Mouse (Mus musculus) CH12.LX (cell line): ENCODE results near the gene Apobec3. TPM values are rescaled to one million over a fixed set of nuclear protein-coding genes. Genes with fewer than 3 reads are reported as not detected.

Source experiments
- DNase-seq: peaks from one replicate; pipeline ENCODE4 v3.0.0-alpha.2; 2013; ENCODE audit errors: extremely low read depth
- H3K27ac ChIP-seq: 2 replicates; pipeline ENCODE4 v1.5.1; 2012; ENCODE audit warnings: low read depth, mild to moderate bottlenecking, control low read depth, moderate library complexity; ENCODE audit not compliant: insufficient read depth
- H3K27me3 ChIP-seq: replicated peaks from 2 replicates; pipeline ENCODE3; 2012; ENCODE audit warnings: inconsistent platforms
- H3K36me3 ChIP-seq, 2 experiments: replicated peaks in 1 of 2; 2 replicates each; pipeline versions ENCODE3 to v1.6.1; 2012; ENCODE audit warnings: inconsistent platforms in 1 of 2, low read length in 1 of 2, mild to moderate bottlenecking in 1 of 2, mixed read lengths in 1 of 2, moderate library complexity in 1 of 2; ENCODE audit not compliant: control insufficient read depth in 1 of 2, insufficient read depth in 1 of 2
- H3K4me1 ChIP-seq, 2 experiments: 2 replicates each; pipeline ENCODE4 v1.6.1; 2012; ENCODE audit warnings: inconsistent platforms in 1 of 2, moderate library complexity in 1 of 2; ENCODE audit not compliant: insufficient read depth in 2 of 2, control insufficient read depth in 1 of 2
- H3K4me2 ChIP-seq: 2 replicates; pipeline ENCODE4 v1.6.1; 2012; ENCODE audit warnings: low read depth, mild to moderate bottlenecking, control low read depth; ENCODE audit not compliant: poor library complexity, insufficient read depth, severe bottlenecking
- H3K4me3 ChIP-seq, 3 experiments: fragments of 150-350 bp in 1 of 3; sonication (generic) in 1 of 3; replicated peaks in 1 of 3; 2 replicates each; pipeline versions ENCODE3 to v1.5.1; 2011 to 2012; ENCODE audit warnings: low read depth in 2 of 3, low read length in 2 of 3, mild to moderate bottlenecking in 2 of 3, moderate library complexity in 2 of 3, control low read depth in 1 of 3, improper control_type of control experiment in 1 of 3, inconsistent platforms in 1 of 3, mixed read lengths in 1 of 3; ENCODE audit not compliant: poor library complexity in 1 of 3
- H3K79me2 ChIP-seq: replicated peaks from 2 replicates; pipeline ENCODE4 v1.6.1; 2012; ENCODE audit warnings: mild to moderate bottlenecking, moderate library complexity; ENCODE audit not compliant: control insufficient read depth, poor library complexity, insufficient read depth, severe bottlenecking; ENCODE audit errors: extremely low read depth
- H3K9ac ChIP-seq: 2 replicates; pipeline ENCODE4 v1.6.1; 2012; ENCODE audit warnings: low read depth, mild to moderate bottlenecking, control low read depth, moderate library complexity; ENCODE audit not compliant: insufficient read depth
- H3K9me3 ChIP-seq: replicated peaks from 2 replicates; pipeline ENCODE3; 2012; ENCODE audit warnings: low read length, inconsistent platforms, mixed read lengths
- BHLHE40 ChIP-seq: IDR thresholded peaks from 2 replicates; pipeline ENCODE4 v1.6.1; 2011; ENCODE audit warnings: mild to moderate bottlenecking, low read depth, low read length, improper control_type of control experiment
- CHD2 ChIP-seq: IDR thresholded peaks from 2 replicates; pipeline ENCODE4 v1.6.1; 2011; ENCODE audit warnings: low read length, improper control_type of control experiment
- E2F4 ChIP-seq: IDR thresholded peaks from 2 replicates; pipeline ENCODE4 v1.6.1; 2011; ENCODE audit warnings: low read depth, low read length, improper control_type of control experiment; ENCODE audit not compliant: insufficient replicate concordance
- ELF1 ChIP-seq: IDR thresholded peaks from 2 replicates; pipeline ENCODE4 v1.6.1; 2014; ENCODE audit warnings: low read depth, mild to moderate bottlenecking, inconsistent platforms, low read length, improper control_type of control experiment
- EP300 ChIP-seq: IDR thresholded peaks from 2 replicates; pipeline ENCODE4 v1.6.1; 2011; ENCODE audit warnings: low read length, improper control_type of control experiment
- GABPA ChIP-seq: IDR thresholded peaks from 2 replicates; pipeline ENCODE4 v1.6.1; 2012; ENCODE audit warnings: low read depth, low read length, improper control_type of control experiment, inconsistent platforms; ENCODE audit not compliant: insufficient replicate concordance
- HCFC1 ChIP-seq: IDR thresholded peaks from 2 replicates; pipeline ENCODE4 v1.6.1; 2012; ENCODE audit warnings: low read depth, mild to moderate bottlenecking, inconsistent platforms, low read length, improper control_type of control experiment
- JUN ChIP-seq: IDR thresholded peaks from 2 replicates; pipeline ENCODE4 v1.6.1; 2011; ENCODE audit warnings: low read depth, mild to moderate bottlenecking, low read length, improper control_type of control experiment, moderate library complexity; ENCODE audit not compliant: insufficient read depth
- KAT2A ChIP-seq: IDR thresholded peaks from 2 replicates; pipeline ENCODE4 v1.6.1; 2012; ENCODE audit warnings: low read length, improper control_type of control experiment, inconsistent platforms; ENCODE audit not compliant: insufficient replicate concordance
- MAFK ChIP-seq: IDR thresholded peaks from 2 replicates; pipeline ENCODE4 v1.6.1; 2011; ENCODE audit warnings: low read length, improper control_type of control experiment; ENCODE audit not compliant: insufficient replicate concordance
- MAX ChIP-seq: IDR thresholded peaks from 2 replicates; pipeline ENCODE4 v1.6.1; 2011; ENCODE audit warnings: low read length, improper control_type of control experiment
- MAZ ChIP-seq: IDR thresholded peaks from 2 replicates; pipeline ENCODE4 v1.6.1; 2012; ENCODE audit warnings: low read depth, mild to moderate bottlenecking, inconsistent platforms, low read length, improper control_type of control experiment, moderate library complexity
- MEF2A ChIP-seq: IDR thresholded peaks from 2 replicates; pipeline ENCODE4 v1.6.1; 2014; ENCODE audit warnings: low read depth, mild to moderate bottlenecking, inconsistent platforms, low read length, improper control_type of control experiment, borderline replicate concordance
- NELFE ChIP-seq: IDR thresholded peaks from 2 replicates; pipeline ENCODE4 v1.6.1; 2011; ENCODE audit warnings: low read depth, low read length, improper control_type of control experiment
- NRF1 ChIP-seq: IDR thresholded peaks from 2 replicates; pipeline ENCODE4 v1.6.1; 2014; ENCODE audit warnings: low read depth, mild to moderate bottlenecking, inconsistent platforms, low read length, improper control_type of control experiment, moderate library complexity
- PAX5 ChIP-seq: IDR thresholded peaks from 2 replicates; pipeline ENCODE4 v1.6.1; 2012; ENCODE audit warnings: low read length, inconsistent platforms, mixed read lengths
- POLR2A ChIP-seq: IDR thresholded peaks from 2 replicates; pipeline ENCODE4 v1.6.1; 2011; ENCODE audit warnings: low read depth, mild to moderate bottlenecking, improper control_type of control experiment, low read length
- RAD21 ChIP-seq: IDR thresholded peaks from 2 replicates; pipeline ENCODE4 v1.6.1; 2011; ENCODE audit warnings: low read depth, mild to moderate bottlenecking, low read length, improper control_type of control experiment, moderate library complexity
- SIN3A ChIP-seq: IDR thresholded peaks from 2 replicates; pipeline ENCODE4 v1.6.1; 2012; ENCODE audit warnings: low read length, improper control_type of control experiment, inconsistent platforms
- SMC3 ChIP-seq: IDR thresholded peaks from 2 replicates; pipeline ENCODE4 v1.6.1; 2011; ENCODE audit warnings: low read depth, low read length, improper control_type of control experiment
- USF1 ChIP-seq: IDR thresholded peaks from 2 replicates; pipeline ENCODE4 v1.6.1; 2014; ENCODE audit warnings: low read depth, mild to moderate bottlenecking, inconsistent platforms, low read length, improper control_type of control experiment
- USF2 ChIP-seq: conservative IDR thresholded peaks from 2 replicates; pipeline ENCODE4 v1.6.1; 2011; ENCODE audit warnings: low read depth, low read length, improper control_type of control experiment
- ZC3H11A ChIP-seq: IDR thresholded peaks from 2 replicates; pipeline ENCODE4 v1.6.1; 2012; ENCODE audit warnings: low read depth, mild to moderate bottlenecking, inconsistent platforms, low read length, improper control_type of control experiment
- ZNF384 ChIP-seq: IDR thresholded peaks from 2 replicates; pipeline ENCODE4 v1.6.1; 2012; ENCODE audit warnings: low read depth, low read length, improper control_type of control experiment, inconsistent platforms
- dilution Hi-C: fragments of 300-500 bp; cut with MboI; formaldehyde crosslinking; loops from 2 replicates; pipeline ENCODE4 v1.14.3; 2020; ENCODE audit warnings: low sequenced_read_pairs; ENCODE audit not compliant: extremely low pct_unique_long_range_greater_than_20kb, extremely low pct_ligation_motif_present
- in situ Hi-C: fragments of 300-500 bp; cut with MboI; formaldehyde crosslinking; loops from 3 replicates; pipeline ENCODE4 v1.14.3; 2019; ENCODE audit warnings: low sequenced_read_pairs, low pct_ligation_motif_present, low pct_unique_long_range_greater_than_20kb, mixed read lengths
- polyA plus RNA-seq: library from polyadenylated mRNA; unstranded; fragments of >175 nt; gene quantifications from 2 replicates; pipeline ENCODE4 v1.2.1, GENCODE M21; 2012; ENCODE audit warnings: low read depth; ENCODE audit not compliant: insufficient read length
- total RNA-seq, 2 experiments: library from RNA; depleted of rRNA; stranded (reverse); fragments of 300-350 nt in 1 of 2; fragments of >200 nt in 1 of 2; gene quantifications; 2 replicates each; pipeline ENCODE4 v1.2.3; 2012 to 2014

The Apobec3 gene
- total and polyA plus RNA-seq, 3 experiments, result 3.9 to 94.3 (median 10.4) TPM

DNA sequence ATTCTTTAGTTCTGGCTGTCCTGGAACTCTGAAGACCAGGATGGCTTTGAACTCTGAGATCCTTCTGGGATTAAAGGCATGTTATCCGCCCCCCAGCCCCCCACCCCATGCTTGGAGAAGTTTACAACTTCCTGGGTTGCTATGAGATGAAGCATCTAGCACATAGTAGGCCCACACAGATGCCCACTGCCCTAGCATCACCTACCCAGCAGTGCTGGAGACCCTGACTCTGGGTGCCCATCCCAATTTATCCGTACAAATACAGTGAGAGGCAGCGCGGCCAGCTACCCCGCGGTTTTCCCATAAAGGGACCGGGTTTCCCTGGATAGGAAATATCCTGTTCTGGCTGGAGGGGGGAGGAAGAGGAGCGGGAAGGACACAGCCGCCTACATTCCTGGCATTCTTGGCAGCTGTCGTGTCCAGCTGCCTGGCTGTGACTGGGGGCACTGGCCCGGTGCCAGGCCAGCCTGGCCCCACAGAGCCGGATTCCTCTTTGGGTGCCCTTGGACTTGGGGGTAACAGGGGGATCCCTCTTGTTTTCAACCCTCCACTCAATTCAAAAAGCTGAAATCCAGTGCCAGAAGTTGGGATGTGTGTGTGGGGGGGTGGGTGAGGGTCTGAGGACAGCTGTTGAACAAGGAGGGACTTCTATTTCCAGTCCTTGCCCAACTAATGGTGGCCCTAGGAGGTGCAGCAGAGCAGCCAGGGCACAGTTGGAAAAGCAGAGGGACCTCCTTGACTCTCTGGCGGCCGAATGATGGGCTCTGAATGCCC is 60.5 kb downstream of the Apobec3 start:
- Histone ChIP-seq H3K36me3 (no peaks in the 10 kb centered on the region), H3K27ac (no peak overlapping the region), H3K79me2 (no peaks in the 10 kb centered on the region), H3K4me2 (no peak overlapping the region), H3K4me1 (peaks cover 0 to 10% of the 10 kb centered on the region in 2 experiments; a peak in 2 of 4 replicates), H3K27me3 (peaks cover 17% of the 10 kb centered on the region), H3K4me3 (no peak overlapping the region), H3K9me3 (peaks cover 3% of the 10 kb centered on the region), H3K9ac (no peak overlapping the region)
- dilution Hi-C loops (no loop called here), in situ Hi-C loops (loop anchor here (5.0 kb wide), 1 partner anchor 125 kb away; no protein-coding TSS in a partner anchor)
- no peak for TF ChIP-seq PAX5
- no peak for TF ChIP-seq JUN
- TF ChIP-seq MAZ, result no peak
- no peak for TF ChIP-seq BHLHE40
- TF ChIP-seq SMC3, result no peak
- TF ChIP-seq POLR2A, result no peak
- no peak for TF ChIP-seq USF1
- no peak for TF ChIP-seq ELF1
- TF ChIP-seq USF2, result no peak
- TF ChIP-seq KAT2A, result no peak
- TF ChIP-seq MAFK, result no peak
- TF ChIP-seq RAD21, result no peak
- TF ChIP-seq CHD2, result no peak
- no peak for TF ChIP-seq SIN3A
- no peak for TF ChIP-seq EP300
- TF ChIP-seq MEF2A, result no peak
- no peak for TF ChIP-seq NELFE
- TF ChIP-seq ZC3H11A, result no peak
- DNase-seq, result no peak

DNA sequence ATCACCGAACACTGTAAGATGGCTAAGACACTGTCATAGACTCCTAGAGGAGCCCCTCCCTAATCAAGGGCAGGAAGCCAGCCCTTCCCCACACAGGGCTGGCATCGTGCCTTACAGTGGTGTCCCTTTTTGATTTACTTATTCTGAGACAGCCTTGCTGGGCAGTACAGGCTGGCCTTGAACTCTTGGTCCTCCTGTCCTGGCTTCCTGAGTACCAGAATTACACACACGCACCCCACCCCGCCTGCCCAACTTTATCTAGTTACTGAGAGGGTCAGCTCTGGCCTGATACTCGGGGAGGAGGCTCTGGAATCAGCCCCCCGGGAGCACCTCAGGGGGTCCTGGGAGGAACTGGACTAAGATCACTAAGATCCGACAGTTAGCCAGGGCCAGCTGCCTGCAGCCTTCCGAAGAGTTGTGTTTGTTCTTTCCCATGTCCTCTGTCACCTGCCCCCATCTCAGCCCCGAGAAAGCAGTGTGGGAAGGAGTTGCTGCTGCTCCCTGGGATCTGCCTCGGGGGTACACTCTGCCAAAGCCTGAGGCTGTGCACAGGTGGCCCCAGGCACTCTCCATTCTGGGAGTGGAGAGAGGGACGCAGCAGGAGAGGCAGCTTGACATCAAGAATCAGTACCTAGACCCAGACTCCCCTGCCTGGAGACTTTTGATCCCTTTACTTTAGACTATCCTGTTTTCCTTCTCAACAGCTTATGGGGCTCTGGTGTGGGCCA is 61.2 kb downstream of the Apobec3 start:
- H3K4me3 ChIP-seq, result no peak overlapping the region
- TF ChIP-seq ZNF384, result no peak
- no peak for TF ChIP-seq MAZ
- TF ChIP-seq HCFC1, result no peak
- no peak for TF ChIP-seq EP300
- TF ChIP-seq ZC3H11A, result no peak
- TF ChIP-seq CHD2, result no peak
- no peak for TF ChIP-seq SMC3
- TF ChIP-seq GABPA, result no peak
- TF ChIP-seq NRF1, result no peak
- TF ChIP-seq MAFK, result no peak
- no peak for TF ChIP-seq E2F4
- TF ChIP-seq USF1, result no peak
- TF ChIP-seq KAT2A, result no peak
- no peak for TF ChIP-seq MAX
- TF ChIP-seq PAX5, result no peak
- peaks cover 0 to 10% of the 10 kb centered on the region in 2 experiments; a peak in 2 of 4 replicates for H3K4me1 ChIP-seq
- dilution Hi-C loops (no loop called here), in situ Hi-C loops (loop anchor here (5.0 kb wide), 1 partner anchor 125 kb away; no protein-coding TSS in a partner anchor)
- H3K79me2 ChIP-seq, result no peaks in the 10 kb centered on the region
- no peaks in the 10 kb centered on the region for H3K9me3 ChIP-seq
- peaks cover 19% of the 10 kb centered on the region for H3K27me3 ChIP-seq
- H3K36me3 ChIP-seq, result no peaks in the 10 kb centered on the region
- DNase-seq, result no peak
- no peak overlapping the region for H3K9ac ChIP-seq
- no peak overlapping the region for H3K27ac ChIP-seq
- H3K4me2 ChIP-seq, result no peak overlapping the region
